Mouse (Mus musculus) G1E (cell line): ENCODE measurements around the gene Apoa2. TPM values are rescaled to one million over a fixed set of nuclear protein-coding genes. Genes with fewer than 3 reads are reported as not detected.

Experiments
- ATAC-seq: 2 replicates; pipeline ENCODE4 v1.8.0; 2016; ENCODE audit warnings: mild to moderate bottlenecking; ENCODE audit not compliant: insufficient number of reproducible peaks, poor library complexity, low FRiP score, severe bottlenecking; ENCODE audit errors: extremely low read depth
- DNase-seq: peaks from one replicate; pipeline ENCODE4 v3.0.0; 2012; ENCODE audit warnings: low spot score
- H3K27me3 ChIP-seq: 2 replicates; pipeline ENCODE4 v1.6.1; 2012; ENCODE audit warnings: mild to moderate bottlenecking, low read length, inconsistent platforms; ENCODE audit not compliant: insufficient read depth
- H3K36me3 ChIP-seq: replicated peaks from 2 replicates; pipeline ENCODE3; 2012; ENCODE audit warnings: mild to moderate bottlenecking, inconsistent platforms
- H3K4me1 ChIP-seq: 2 replicates; pipeline ENCODE4 v1.6.1; 2012; ENCODE audit warnings: low read depth, low read length, inconsistent platforms, mixed read lengths; ENCODE audit not compliant: insufficient read depth
- H3K4me3 ChIP-seq: 2 replicates; pipeline ENCODE4 v1.5.1; 2012; ENCODE audit warnings: low read depth, mild to moderate bottlenecking, inconsistent platforms, low read length, moderate library complexity, mixed read lengths
- H3K9me3 ChIP-seq: replicated peaks from 2 replicates; pipeline ENCODE4 v1.6.1; 2012; ENCODE audit warnings: inconsistent platforms
- CTCF ChIP-seq: IDR thresholded peaks from 2 replicates; pipeline ENCODE4 v1.5.1; 2012; ENCODE audit warnings: low read depth, low read length, inconsistent platforms, mixed read lengths
- GATA1 ChIP-seq: IDR thresholded peaks from 2 replicates; pipeline ENCODE4 v1.6.1; 2012; ENCODE audit warnings: borderline replicate concordance, low read length, inconsistent platforms, mixed read lengths
- GATA2 ChIP-seq: IDR thresholded peaks from 2 replicates; pipeline ENCODE4 v1.6.1; 2012; ENCODE audit warnings: low read depth, low read length, inconsistent platforms, borderline replicate concordance
- POLR2AphosphoS5 ChIP-seq: IDR thresholded peaks from 2 replicates; pipeline ENCODE4 v1.6.1; 2012; ENCODE audit warnings: low read depth, low read length, inconsistent platforms; ENCODE audit not compliant: insufficient replicate concordance
- TAL1 ChIP-seq: conservative IDR thresholded peaks from 2 replicates; pipeline ENCODE4 v1.6.1; 2012; ENCODE audit warnings: low read depth, low read length, inconsistent platforms, mixed read lengths
- polyA plus RNA-seq: library from polyadenylated mRNA; stranded (reverse); fragments of >175 nt; gene quantifications from 2 replicates; pipeline ENCODE4 v1.2.3, GENCODE M21; 2012
- total RNA-seq, 2 experiments: library from RNA; stranded (forward) in 1 of 2; stranded (reverse) in 1 of 2; fragments of 200-1000 nt in 1 of 2; fragments of >200 nt in 1 of 2; fragmentation: Nextera tagmentation in 1 of 2; gene quantifications; 2 replicates each; pipeline ENCODE4 v1.2.3; 2014 to 2017

The Apoa2 gene
- total and polyA plus RNA-seq, 3 experiments: 0.17 TPM; not detected in 2

DNA sequence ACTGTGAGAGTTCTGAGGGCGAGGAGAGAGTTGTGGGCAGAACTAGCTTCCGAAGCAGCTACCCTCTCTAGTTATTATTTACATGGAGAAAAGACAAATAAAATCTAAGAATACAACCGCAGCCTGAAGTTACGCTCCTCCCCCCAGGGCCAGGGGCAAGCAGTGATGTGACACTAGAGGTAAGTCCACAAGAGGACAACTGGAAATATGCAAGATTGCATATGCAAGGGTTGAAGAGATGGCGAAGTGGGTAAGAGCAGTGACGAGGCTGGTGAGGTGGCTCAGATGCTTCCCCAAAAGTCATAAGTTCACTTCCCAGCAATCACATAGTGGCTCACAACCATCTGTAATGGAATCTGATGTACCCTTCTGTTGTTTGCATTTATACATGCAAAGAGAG lies 1.7 kb upstream of the Apoa2 start:
- no peaks in the 10 kb centered on the region for H3K9me3 ChIP-seq
- DNase-seq: no peak
- peaks cover 18% of the 10 kb centered on the region for H3K4me1 ChIP-seq
- no peak for ATAC-seq
- peaks cover 3% of the 10 kb centered on the region; the same call in 1 of the 2 replicates for H3K27me3 ChIP-seq
- H3K4me3 ChIP-seq: peak overlapping the region; percentile 72; the same call in 1 of the 2 replicates
- no peak for TF ChIP-seq POLR2AphosphoS5
- no peak for TF ChIP-seq GATA2
- TF ChIP-seq CTCF: no peak
- no peak for TF ChIP-seq GATA1
- TF ChIP-seq TAL1: no peak
- H3K36me3 ChIP-seq: peaks cover 29% of the 10 kb centered on the region

DNA sequence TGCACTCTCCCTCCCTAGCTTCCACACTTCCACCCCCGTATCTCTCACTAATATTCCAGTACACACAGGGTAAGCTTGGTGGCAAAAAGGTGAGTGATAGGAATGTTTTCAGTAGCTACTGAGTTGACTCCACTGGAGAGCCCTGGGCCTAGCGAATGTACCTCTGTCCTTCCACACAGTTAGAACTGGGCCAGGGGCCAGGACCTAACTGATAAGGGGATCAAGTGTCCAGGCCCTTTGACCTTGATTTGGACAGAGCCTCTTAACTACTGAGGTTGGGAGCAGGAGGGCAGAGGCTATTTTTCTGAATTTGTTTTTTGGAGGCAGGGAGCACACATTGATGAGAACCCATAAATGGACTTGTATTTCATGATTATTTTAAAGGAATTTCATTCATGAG lies 1.1 kb upstream of the Apoa2 start:
- Histone ChIP-seq H3K9me3 (no peaks in the 10 kb centered on the region), H3K4me3 (no peak overlapping the region), H3K36me3 (peaks cover 22% of the 10 kb centered on the region), H3K4me1 (peaks cover 18% of the 10 kb centered on the region), H3K27me3 (peaks cover 3% of the 10 kb centered on the region; the same call in 1 of the 2 replicates)
- ATAC-seq (no peak), DNase-seq (no peak)
- TF ChIP-seq CTCF: no peak
- TF ChIP-seq TAL1: no peak
- TF ChIP-seq GATA1: no peak
- TF ChIP-seq POLR2AphosphoS5: no peak
- no peak for TF ChIP-seq GATA2

DNA sequence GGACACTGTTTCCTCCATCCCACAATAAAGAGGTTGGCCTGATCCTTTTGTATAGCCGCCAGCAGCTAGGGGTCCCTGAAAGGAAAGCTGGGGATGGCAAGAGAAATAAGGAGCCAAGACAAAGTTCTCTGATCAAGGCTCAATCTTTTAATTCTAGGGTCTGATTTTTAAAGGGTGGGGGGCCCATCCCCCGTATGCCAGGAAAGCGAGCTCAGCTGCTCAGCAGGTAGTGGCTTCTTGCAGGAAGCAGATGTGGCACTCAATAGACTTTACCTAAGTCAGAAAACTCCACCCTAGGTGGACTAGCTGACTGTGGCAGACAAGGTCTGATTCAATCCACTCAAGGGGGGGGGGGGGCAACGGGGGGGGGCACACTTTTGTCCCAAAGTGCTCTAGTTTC lies 1.9 kb downstream of the Apoa2 start:
- no peaks in the 10 kb centered on the region for H3K9me3 ChIP-seq
- ATAC-seq (no peak), DNase-seq (no peak)
- H3K4me1 ChIP-seq: peaks cover 11% of the 10 kb centered on the region
- peaks cover 6% of the 10 kb centered on the region for H3K27me3 ChIP-seq
- H3K4me3 ChIP-seq: no peak overlapping the region
- TF ChIP-seq GATA2 (no peak), POLR2AphosphoS5 (no peak)
- no peaks in the 10 kb centered on the region for H3K36me3 ChIP-seq

DNA sequence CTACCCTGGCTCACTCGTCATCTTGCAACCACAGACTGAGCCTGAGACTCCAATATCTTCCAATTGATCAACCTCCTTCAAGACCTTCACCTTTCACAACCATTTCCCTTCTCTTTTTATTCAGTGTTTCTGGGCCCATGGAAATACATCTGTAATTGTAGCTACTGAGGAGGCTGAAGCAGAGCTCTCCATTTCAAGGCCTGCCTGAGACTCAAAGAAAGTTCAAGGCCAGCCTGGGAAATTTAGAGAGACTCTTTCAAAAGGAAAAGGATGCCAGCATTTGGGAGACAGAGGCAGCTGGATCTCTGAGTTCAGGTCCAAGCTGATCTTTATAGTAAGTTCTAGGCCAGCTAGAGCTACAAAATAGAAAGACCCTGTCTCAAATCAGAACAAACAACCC lies 3.0 kb downstream of the Apoa2 start:
- peaks cover 3% of the 10 kb centered on the region for H3K36me3 ChIP-seq
- H3K4me1 ChIP-seq: peaks cover 13% of the 10 kb centered on the region
- H3K4me3 ChIP-seq: no peak overlapping the region
- no peak for ATAC-seq
- peaks cover 6% of the 10 kb centered on the region for H3K27me3 ChIP-seq
- no peak for DNase-seq
- no peaks in the 10 kb centered on the region for H3K9me3 ChIP-seq
- TF ChIP-seq POLR2AphosphoS5 (no peak), TAL1 (no peak), CTCF (no peak), GATA1 (no peak), GATA2 (no peak)

DNA sequence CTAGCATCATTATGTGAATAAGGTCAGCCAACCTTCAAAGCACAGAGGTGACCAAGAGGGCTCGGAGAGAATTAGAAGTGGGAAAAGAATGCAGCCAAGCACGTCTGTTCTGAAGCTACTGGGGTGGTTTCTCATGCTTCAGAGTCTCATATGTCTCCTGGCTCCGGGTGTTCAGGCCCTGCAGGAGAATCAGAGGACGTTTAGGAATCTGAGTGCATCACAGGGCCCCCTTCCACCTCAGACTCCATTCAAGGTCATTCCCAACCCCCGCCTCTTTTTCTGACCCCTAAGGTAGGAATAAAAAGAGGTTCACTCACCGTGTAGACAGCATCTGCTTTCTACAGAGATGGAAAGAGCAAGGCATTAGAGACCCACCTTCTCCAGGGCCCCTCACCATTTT lies 4.9 kb downstream of the Apoa2 start:
- ATAC-seq: no peak
- no peak for DNase-seq
- Histone ChIP-seq H3K36me3 (peaks cover 20% of the 10 kb centered on the region), H3K4me3 (no peak overlapping the region), H3K4me1 (peaks cover 19% of the 10 kb centered on the region), H3K9me3 (no peaks in the 10 kb centered on the region), H3K27me3 (peaks cover 6% of the 10 kb centered on the region)
- TF ChIP-seq GATA2: no peak
- TF ChIP-seq CTCF: no peak
- no peak for TF ChIP-seq POLR2AphosphoS5
- TF ChIP-seq TAL1: no peak
- no peak for TF ChIP-seq GATA1

DNA sequence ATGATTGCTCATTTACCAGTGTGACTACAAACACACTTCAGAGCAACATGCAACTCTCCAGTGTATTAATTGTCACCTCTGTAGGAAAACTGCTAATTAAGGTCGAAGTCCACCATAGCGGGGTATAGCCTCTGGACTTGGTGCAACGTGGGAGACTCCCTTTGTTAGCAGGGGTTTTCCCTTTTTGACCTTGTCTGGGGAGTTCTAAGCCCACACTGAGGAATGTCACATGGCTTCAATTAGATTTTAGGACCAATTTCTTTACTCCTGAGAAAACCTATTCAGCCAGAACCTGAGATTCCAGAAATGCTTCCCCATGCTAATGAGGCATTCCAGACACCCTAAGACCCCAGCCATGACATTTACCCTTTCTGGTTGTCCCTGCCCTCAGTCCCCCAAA lies 5.4 kb downstream of the Apoa2 start:
- no peak for ATAC-seq
- Histone ChIP-seq H3K4me3 (no peak overlapping the region), H3K36me3 (peaks cover 24% of the 10 kb centered on the region)

DNA sequence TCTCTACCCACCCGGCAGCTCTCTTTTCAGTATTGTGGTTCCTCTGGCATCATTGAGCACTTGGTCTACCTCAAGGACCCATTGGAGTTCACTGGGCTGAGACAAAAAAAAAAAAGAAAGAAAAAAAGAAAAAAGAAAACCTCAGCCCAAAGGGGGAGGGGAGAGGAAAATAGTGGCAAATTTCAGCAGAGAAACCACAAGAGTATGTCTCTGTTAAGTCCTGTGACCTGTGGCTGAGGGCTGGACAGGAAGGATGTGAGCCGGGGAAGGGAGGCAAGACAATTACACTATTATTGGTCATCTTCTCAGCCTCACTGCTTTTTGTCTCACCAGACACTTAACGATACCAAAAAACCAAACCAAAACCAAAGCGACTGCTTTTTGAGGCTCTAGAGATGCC lies 7.0 kb downstream of the Apoa2 start:
- Histone ChIP-seq H3K27me3 (peaks cover 3% of the 10 kb centered on the region; the same call in 1 of the 2 replicates), H3K4me3 (no peak overlapping the region), H3K36me3 (peaks cover 39% of the 10 kb centered on the region), H3K9me3 (no peaks in the 10 kb centered on the region), H3K4me1 (peaks cover 20% of the 10 kb centered on the region)
- ATAC-seq (peak; percentile 19; the same call in 1 of the 2 replicates), DNase-seq (no peak)
- TF ChIP-seq TAL1: no peak
- no peak for TF ChIP-seq GATA1
- TF ChIP-seq CTCF: no peak
- TF ChIP-seq GATA2: no peak

More for the DNA sequence above, 5.4 kb downstream of the Apoa2 start:
- no peak for TF ChIP-seq GATA1
- TF ChIP-seq GATA2: no peak
- no peak for TF ChIP-seq TAL1
- no peak for TF ChIP-seq POLR2AphosphoS5
- no peak for TF ChIP-seq CTCF
- H3K9me3 ChIP-seq: no peaks in the 10 kb centered on the region
- DNase-seq: no peak
- peaks cover 20% of the 10 kb centered on the region for H3K4me1 ChIP-seq
- peaks cover 6% of the 10 kb centered on the region for H3K27me3 ChIP-seq
